Mouse (Mus musculus) neural tube, embryonic 13.5 days (tissue): ENCODE measurements around the gene Arhgap33. TPM values are rescaled to one million over a fixed set of nuclear protein-coding genes. Genes with fewer than 3 reads are reported as not detected.

Experiments
- ATAC-seq: fragments of 200-750 bp; cut with Nextera tagmentation; 2 replicates; pipeline ENCODE4 v1.8.0; 2017; ENCODE audit warnings: low read depth, mild to moderate bottlenecking, moderate TSS enrichment, moderate library complexity
- H3K27ac ChIP-seq: fragments of 300-500 bp; sonication (generic); replicated peaks from 2 replicates; pipeline ENCODE4 v1.5.1; 2015; ENCODE audit warnings: moderate library complexity, mild to moderate bottlenecking, inconsistent platforms
- H3K27me3 ChIP-seq: fragments of 300-500 bp; sonication (generic); 2 replicates; pipeline ENCODE4 v1.6.1; 2015; ENCODE audit warnings: mild to moderate bottlenecking, inconsistent platforms
- H3K36me3 ChIP-seq: fragments of 300-500 bp; sonication (generic); 2 replicates; pipeline ENCODE4 v1.6.1; 2015; ENCODE audit warnings: mild to moderate bottlenecking, inconsistent platforms
- H3K4me1 ChIP-seq: fragments of 300-500 bp; sonication (generic); replicated peaks from 2 replicates; pipeline ENCODE4 v1.6.1; 2015; ENCODE audit warnings: inconsistent platforms
- H3K4me2 ChIP-seq: fragments of 300-500 bp; sonication (generic); 2 replicates; pipeline ENCODE4 v1.6.1; 2015; ENCODE audit warnings: inconsistent platforms, mild to moderate bottlenecking, moderate library complexity
- H3K4me3 ChIP-seq: fragments of 300-500 bp; sonication (generic); 2 replicates; pipeline ENCODE4 v1.5.1; 2015; ENCODE audit warnings: mild to moderate bottlenecking, inconsistent platforms
- H3K9ac ChIP-seq: fragments of 300-500 bp; sonication (generic); 2 replicates; pipeline ENCODE4 v1.6.1; 2015; ENCODE audit warnings: moderate library complexity, mild to moderate bottlenecking, inconsistent platforms
- H3K9me3 ChIP-seq: fragments of 300-500 bp; sonication (generic); 2 replicates; pipeline ENCODE4 v1.6.1; 2016; ENCODE audit warnings: inconsistent platforms
- WGBS: fragments of 180-500 bp; shearing (Covaris S2); methylation state at CpG from one replicate; pipeline ENCODE4 v1.1.7; 2015; 5-methylcytosine and 5-hydroxymethylcytosine counted together
- polyA plus RNA-seq: library from polyadenylated mRNA; unstranded; fragments of >200 nt; fragmentation: Nextera tagmentation; extraction: Ambion mirVana; gene quantifications from 2 replicates; pipeline ENCODE4 v1.2.1, GENCODE M21; 2015

Gene Arhgap33
- polyA plus RNA-seq, 1 experiment from 2014 or later: 95.2 TPM

DNA sequence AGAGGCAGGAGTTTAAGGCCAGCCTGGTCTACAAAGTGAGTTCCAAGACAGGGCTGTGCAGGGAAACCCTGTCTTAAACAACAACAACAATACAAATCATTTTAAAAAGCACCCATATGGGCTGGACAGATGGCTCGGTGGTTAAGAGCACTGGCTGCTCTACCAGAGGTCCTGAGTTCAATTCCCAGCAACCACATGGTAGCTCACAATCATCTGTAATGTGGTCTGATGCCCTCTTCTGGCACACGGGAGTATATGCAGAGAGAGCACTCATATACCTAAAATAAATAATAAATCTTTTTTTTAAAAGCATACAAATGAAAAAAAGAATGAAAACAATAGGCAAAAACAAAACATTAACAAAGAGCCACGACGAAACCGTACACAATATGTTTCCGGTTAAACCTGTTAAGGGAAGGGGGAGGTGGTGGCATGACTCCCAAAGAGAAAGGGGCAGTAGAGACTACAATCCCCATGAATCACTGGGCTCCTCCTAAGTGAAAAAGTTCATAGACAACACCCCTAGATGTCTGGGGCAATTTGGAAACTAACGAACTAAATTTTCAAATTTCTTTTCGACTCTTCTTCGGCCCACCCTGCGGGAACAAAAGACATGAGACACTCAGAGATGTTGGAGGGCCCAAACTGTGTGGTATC is 16.7 kb upstream of the Arhgap33 start:
- peak overlapping the region; percentile 87 for H3K4me2 ChIP-seq
- ATAC-seq: peak; percentile 70
- H3K4me3 ChIP-seq: peak overlapping the region; percentile 64
- H3K27ac ChIP-seq: peak overlapping the region; percentile 93
- H3K4me1 ChIP-seq: peaks cover 18% of the 10 kb centered on the region
- H3K27me3 ChIP-seq: peaks cover 9% of the 10 kb centered on the region; the same call in 1 of the 2 replicates
- 5% methylated on average over 10 of the region's 10 CpGs for WGBS
- peak overlapping the region; percentile 72 for H3K9ac ChIP-seq
- H3K36me3 ChIP-seq: peaks cover 38% of the 10 kb centered on the region
- H3K9me3 ChIP-seq: no peaks in the 10 kb centered on the region

DNA sequence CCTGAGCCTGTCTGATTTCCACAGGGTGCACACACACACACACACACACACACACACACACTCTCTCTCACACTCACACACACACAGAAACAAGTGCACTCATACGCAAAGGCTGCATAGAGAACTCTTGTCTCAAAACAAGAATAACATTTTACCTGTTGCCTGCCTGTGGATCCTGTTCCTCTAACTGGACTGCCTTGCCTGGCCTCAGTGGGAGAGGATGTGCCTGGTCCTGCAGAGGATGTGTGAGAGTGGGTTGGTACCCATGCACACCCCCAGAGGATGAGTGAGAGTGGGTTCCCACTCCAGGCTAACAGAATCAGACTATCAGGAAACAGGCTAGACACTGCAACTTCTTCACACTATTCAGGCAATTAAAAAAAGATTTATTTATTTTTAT is 15.7 kb upstream of the Arhgap33 start:
- Histone ChIP-seq H3K27ac (no peak overlapping the region), H3K4me1 (peaks cover 18% of the 10 kb centered on the region), H3K9me3 (no peaks in the 10 kb centered on the region), H3K36me3 (peaks cover 37% of the 10 kb centered on the region), H3K4me3 (no peak overlapping the region), H3K27me3 (peaks cover 9% of the 10 kb centered on the region; the same call in 1 of the 2 replicates), H3K9ac (no peak overlapping the region), H3K4me2 (no peak overlapping the region)
- ATAC-seq: no peak
- 100% methylated on average over 1 of the region's 1 CpGs for WGBS

DNA sequence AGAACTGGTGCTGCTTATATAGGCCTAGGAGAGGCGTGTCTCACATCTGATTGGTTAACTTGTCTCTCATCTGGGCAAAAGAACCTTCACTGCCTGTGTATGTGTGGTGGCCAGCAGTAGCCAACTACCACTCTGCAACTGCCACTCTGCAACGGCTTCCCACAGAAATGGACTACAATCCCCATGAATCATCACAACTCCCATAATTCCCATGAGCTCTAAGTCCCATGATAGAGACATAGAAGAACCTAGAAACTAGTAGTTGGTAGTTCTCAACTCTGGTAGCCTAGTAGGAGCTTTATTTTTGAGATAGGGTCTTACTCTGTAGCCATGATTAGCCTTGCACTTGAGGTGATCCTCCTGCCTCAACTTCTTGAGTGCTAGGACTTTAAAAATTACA is 15.0 kb upstream of the Arhgap33 start:
- H3K4me3 ChIP-seq: no peak overlapping the region
- H3K9me3 ChIP-seq: no peaks in the 10 kb centered on the region
- whole genome bisulfite sequencing: 97% methylated on average over 2 of the region's 2 CpGs
- no peak overlapping the region for H3K4me2 ChIP-seq
- no peak overlapping the region for H3K27ac ChIP-seq
- H3K27me3 ChIP-seq: peaks cover 9% of the 10 kb centered on the region; the same call in 1 of the 2 replicates
- H3K36me3 ChIP-seq: peaks cover 33% of the 10 kb centered on the region
- no peak for ATAC-seq
- H3K4me1 ChIP-seq: peaks cover 18% of the 10 kb centered on the region
- no peak overlapping the region for H3K9ac ChIP-seq

GRCm38 (mm10) chr7:30544327-30544726 is 9.5 kb upstream of the Arhgap33 start:
- peaks cover 50% of the 10 kb centered on the region for H3K36me3 ChIP-seq
- H3K27me3 ChIP-seq: no peaks in the 10 kb centered on the region
- H3K9me3 ChIP-seq: no peaks in the 10 kb centered on the region
- H3K27ac ChIP-seq: no peak overlapping the region
- no peak for ATAC-seq
- no peak overlapping the region for H3K4me2 ChIP-seq
- H3K4me1 ChIP-seq: no peaks in the 10 kb centered on the region
- WGBS: 88% methylated on average over 2 of the region's 2 CpGs
- H3K4me3 ChIP-seq: no peak overlapping the region
- no peak overlapping the region for H3K9ac ChIP-seq

GRCm38 (mm10) chr7:30540572-30540971 is 5.7 kb upstream of the Arhgap33 start:
- H3K4me3 ChIP-seq: no peak overlapping the region
- 90% methylated on average over 7 of the region's 7 CpGs for WGBS
- no peak overlapping the region for H3K9ac ChIP-seq
- H3K4me1 ChIP-seq: peaks cover 5% of the 10 kb centered on the region
- no peaks in the 10 kb centered on the region for H3K27me3 ChIP-seq
- no peak for ATAC-seq
- H3K36me3 ChIP-seq: peaks cover 32% of the 10 kb centered on the region
- no peak overlapping the region for H3K4me2 ChIP-seq
- H3K9me3 ChIP-seq: no peaks in the 10 kb centered on the region
- H3K27ac ChIP-seq: no peak overlapping the region

DNA sequence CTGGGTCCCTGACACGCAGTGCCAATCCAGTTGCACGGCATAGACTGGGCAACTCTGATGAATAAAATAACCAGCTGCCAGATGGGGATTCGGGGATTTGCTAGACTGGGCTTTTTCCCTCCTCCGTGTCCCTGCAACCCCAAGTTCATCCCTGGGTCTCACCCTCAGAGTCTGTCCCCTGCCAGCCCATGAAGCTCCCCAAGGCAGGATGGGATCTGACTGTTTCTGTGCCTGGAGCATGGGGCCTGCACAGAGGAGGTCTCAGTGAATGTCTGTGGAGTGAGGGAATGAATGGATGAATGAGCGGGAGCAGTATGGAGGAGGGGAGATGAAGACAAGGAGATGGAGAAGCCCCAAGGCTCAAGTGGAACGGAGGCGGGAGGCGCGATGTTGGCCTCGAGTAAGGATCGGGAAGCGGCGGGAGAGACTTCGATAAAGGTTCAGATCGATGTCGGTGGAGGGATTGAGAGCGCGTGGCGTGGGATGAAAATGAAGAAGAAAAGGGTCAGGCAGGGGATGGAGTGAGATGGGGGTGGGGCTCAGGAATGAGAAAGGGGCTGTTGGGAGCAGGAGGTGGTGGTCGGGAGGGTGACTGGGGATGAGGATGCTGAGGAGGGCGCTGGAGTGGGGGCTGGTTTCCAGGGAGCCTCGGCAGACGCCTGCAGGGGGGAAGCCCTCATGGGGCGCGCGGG is 773 bp downstream of the Arhgap33 start:
- Histone ChIP-seq H3K27ac (peak overlapping the region; percentile 92), H3K9ac (peak overlapping the region; percentile 95), H3K36me3 (peaks cover 35% of the 10 kb centered on the region), H3K4me1 (peaks cover 44% of the 10 kb centered on the region), H3K4me2 (peak overlapping the region; percentile 72), H3K9me3 (no peaks in the 10 kb centered on the region), H3K27me3 (no peaks in the 10 kb centered on the region), H3K4me3 (peak overlapping the region; percentile 72)
- peak; percentile 60 for ATAC-seq
- 3% methylated on average over 26 of the region's 26 CpGs for WGBS

DNA sequence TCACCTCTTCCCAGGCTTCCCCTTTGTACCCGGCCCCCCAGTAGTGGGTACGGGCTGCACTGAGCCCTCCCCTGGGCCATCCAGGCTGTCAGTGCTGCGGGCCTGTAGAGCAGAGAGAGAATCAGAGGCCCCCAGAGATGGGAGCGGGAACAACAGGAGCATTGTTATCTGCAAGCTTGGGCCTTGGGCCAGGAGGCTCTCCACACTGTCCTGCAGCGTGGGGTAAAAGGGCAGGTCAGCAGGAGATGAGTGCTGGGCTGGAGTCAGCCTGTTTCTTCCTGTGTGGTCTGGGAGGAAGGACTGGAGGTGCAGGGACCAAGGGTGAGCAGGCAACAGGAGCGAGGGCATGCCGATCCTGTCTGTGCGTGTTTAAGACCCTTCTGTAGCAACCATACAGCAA is 1.9 kb downstream of the Arhgap33 start:
- peak overlapping the region; percentile 92 for H3K27ac ChIP-seq
- ATAC-seq: no peak

GRCm38 (mm10) chr7:30531291-30531815 is 3.5 kb downstream of the Arhgap33 start:
- ATAC-seq: no peak
- no peak overlapping the region for H3K27ac ChIP-seq
- peaks cover 62% of the 10 kb centered on the region for H3K36me3 ChIP-seq
- peak overlapping the region; percentile 13 for H3K4me3 ChIP-seq
- H3K9me3 ChIP-seq: no peaks in the 10 kb centered on the region
- peaks cover 50% of the 10 kb centered on the region for H3K4me1 ChIP-seq
- peak overlapping the region; percentile 95 for H3K9ac ChIP-seq
- peak overlapping the region; percentile 72 for H3K4me2 ChIP-seq
- H3K27me3 ChIP-seq: no peaks in the 10 kb centered on the region
- WGBS: 82% methylated on average over 9 of the region's 9 CpGs

More for the DNA sequence above, 1.9 kb downstream of the Arhgap33 start:
- Histone ChIP-seq H3K4me2 (peak overlapping the region; percentile 72), H3K36me3 (peaks cover 47% of the 10 kb centered on the region), H3K4me1 (peaks cover 44% of the 10 kb centered on the region), H3K9ac (peak overlapping the region; percentile 95), H3K4me3 (peak overlapping the region; percentile 72), H3K27me3 (no peaks in the 10 kb centered on the region), H3K9me3 (no peaks in the 10 kb centered on the region)
- WGBS: 12% methylated on average over 8 of the region's 8 CpGs

- Histone ChIP-seq H3K9me3 (no peaks in the 10 kb centered on the region), H3K27ac (no peak overlapping the region), H3K27me3 (no peaks in the 10 kb centered on the region), H3K4me3 (no peak overlapping the region), H3K4me2 (no peak overlapping the region), H3K9ac (no peak overlapping the region), H3K4me1 (peaks cover 24% of the 10 kb centered on the region), H3K36me3 (peaks cover 97% of the 10 kb centered on the region)
- 81% methylated on average over 14 of the region's 14 CpGs for WGBS
- ATAC-seq: no peak
Measured at GRCm38 (mm10) chr7:30526981-30527380, 7.9 kb downstream of the Arhgap33 start.

- Histone ChIP-seq H3K27me3 (no peaks in the 10 kb centered on the region), H3K4me3 (no peak overlapping the region), H3K9me3 (no peaks in the 10 kb centered on the region), H3K36me3 (peaks cover 92% of the 10 kb centered on the region), H3K4me1 (peaks cover 18% of the 10 kb centered on the region), H3K4me2 (0 out of 2 replicates have a peak overlapping the region, but pooled peaks have one; percentile 1), H3K9ac (no peak overlapping the region), H3K27ac (no peak overlapping the region)
- ATAC-seq: no peak
- 24% methylated on average over 17 of the region's 17 CpGs for WGBS
Measured at GRCm38 (mm10) chr7:30526399-30526798, 8.5 kb downstream of the Arhgap33 start.

DNA sequence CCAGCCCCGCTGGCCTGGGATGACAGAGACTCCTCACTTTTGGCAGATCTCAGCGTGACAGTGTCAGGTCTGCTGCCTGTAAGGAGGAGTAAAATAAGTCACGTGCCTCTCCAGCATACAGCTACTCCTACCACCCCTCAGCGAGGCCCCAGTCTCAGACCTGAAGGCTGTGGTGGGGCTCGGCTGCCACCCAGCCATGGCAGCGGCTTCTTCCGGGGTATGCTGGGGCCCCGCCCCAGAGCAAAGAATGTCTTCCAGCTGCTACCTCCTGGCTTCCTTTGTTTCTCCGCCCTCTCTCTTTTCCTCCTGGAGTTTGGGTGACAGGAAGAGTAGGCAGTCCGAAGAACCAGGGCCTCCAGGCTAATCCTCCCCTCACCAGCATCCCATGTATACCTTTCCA is 8.9 kb downstream of the Arhgap33 start:
- WGBS: 32% methylated on average over 10 of the region's 10 CpGs
- ATAC-seq: no peak
- Histone ChIP-seq H3K27ac (no peak overlapping the region), H3K4me3 (no peak overlapping the region), H3K36me3 (peaks cover 87% of the 10 kb centered on the region), H3K9ac (no peak overlapping the region), H3K4me2 (no peak overlapping the region), H3K27me3 (no peaks in the 10 kb centered on the region), H3K9me3 (no peaks in the 10 kb centered on the region), H3K4me1 (peaks cover 14% of the 10 kb centered on the region)

GRCm38 (mm10) chr7:30524487-30524886 is 10.4 kb downstream of the Arhgap33 start:
- 80% methylated on average over 6 of the region's 6 CpGs for WGBS
- H3K36me3 ChIP-seq: peaks cover 73% of the 10 kb centered on the region

More at GRCm38 (mm10) chr7:30524487-30524886, 10.4 kb downstream of the Arhgap33 start:
- H3K4me2 ChIP-seq: no peak overlapping the region
- no peak for ATAC-seq
- H3K4me3 ChIP-seq: no peak overlapping the region
- no peak overlapping the region for H3K27ac ChIP-seq
- no peak overlapping the region for H3K9ac ChIP-seq
- H3K9me3 ChIP-seq: no peaks in the 10 kb centered on the region
- H3K4me1 ChIP-seq: peaks cover 9% of the 10 kb centered on the region
- no peaks in the 10 kb centered on the region for H3K27me3 ChIP-seq
